Mouse (Mus musculus) CH12.LX (cell line): Measurements from ENCODE around the gene Samd7.

Experiments used
- BHLHE40 ChIP-seq: IDR thresholded peaks from 2 replicates; pipeline ENCODE4 v1.6.1; 2011; ENCODE audit warnings: mild to moderate bottlenecking, low read depth, low read length, improper control_type of control experiment
- CTCF ChIP-seq, 2 experiments: IDR thresholded peaks in 1 of 2; conservative IDR thresholded peaks in 1 of 2; 2 replicates each; pipeline ENCODE4 v1.5.1; 2011 to 2012; ENCODE audit warnings: low read depth in 2 of 2, low read length in 2 of 2, improper control_type of control experiment in 1 of 2, inconsistent platforms in 1 of 2, mild to moderate bottlenecking in 1 of 2, moderate library complexity in 1 of 2
- HCFC1 ChIP-seq: IDR thresholded peaks from 2 replicates; pipeline ENCODE4 v1.6.1; 2012; ENCODE audit warnings: low read depth, mild to moderate bottlenecking, inconsistent platforms, low read length, improper control_type of control experiment
- MAFK ChIP-seq: IDR thresholded peaks from 2 replicates; pipeline ENCODE4 v1.6.1; 2011; ENCODE audit warnings: low read length, improper control_type of control experiment; ENCODE audit not compliant: insufficient replicate concordance
- ZMIZ1 ChIP-seq: IDR thresholded peaks from 2 replicates; pipeline ENCODE4 v1.6.1; 2012; ENCODE audit warnings: low read depth, mild to moderate bottlenecking, inconsistent platforms, low read length, improper control_type of control experiment

DNA sequence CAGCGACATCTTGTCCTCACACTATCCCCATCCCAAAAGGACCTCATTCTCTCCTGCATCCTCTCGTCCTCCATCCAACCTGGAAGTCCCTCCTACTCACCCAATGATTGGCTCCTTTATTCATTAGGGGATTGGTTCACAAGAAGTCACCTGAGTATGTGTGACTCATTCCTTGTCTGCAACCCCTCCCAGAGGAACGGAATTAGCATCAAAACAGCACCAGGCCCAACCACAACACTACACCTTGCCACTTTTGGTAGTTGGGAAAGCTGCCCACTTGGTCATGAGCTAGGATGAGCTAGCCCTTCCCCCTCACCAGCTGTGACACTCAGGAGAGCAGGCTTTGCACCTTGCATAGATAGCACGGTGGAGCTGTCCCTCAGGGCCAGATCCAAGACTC is 24.1 kb upstream of the Samd7 start:
- no peak for TF ChIP-seq CTCF (conservative IDR thresholded peaks at IDR 0.05 in 1 of 2, IDR thresholded peaks at IDR 0.05 in 1 of 2; ENCODE audit: low read depth in 2 of 2, low read length in 2 of 2)
- no peak for TF ChIP-seq BHLHE40
- no peak for TF ChIP-seq HCFC1
- no peak for TF ChIP-seq MAFK
- no peak for TF ChIP-seq ZMIZ1
